Mouse (Mus musculus): ENCODE data around the gene Klhl12. TPM values are rescaled to one million over a fixed set of nuclear protein-coding genes. Genes with fewer than 3 reads are reported as not detected.

The Klhl12 gene
- polyA plus RNA-seq, 1 experiment, result 6.5 TPM

DNA sequence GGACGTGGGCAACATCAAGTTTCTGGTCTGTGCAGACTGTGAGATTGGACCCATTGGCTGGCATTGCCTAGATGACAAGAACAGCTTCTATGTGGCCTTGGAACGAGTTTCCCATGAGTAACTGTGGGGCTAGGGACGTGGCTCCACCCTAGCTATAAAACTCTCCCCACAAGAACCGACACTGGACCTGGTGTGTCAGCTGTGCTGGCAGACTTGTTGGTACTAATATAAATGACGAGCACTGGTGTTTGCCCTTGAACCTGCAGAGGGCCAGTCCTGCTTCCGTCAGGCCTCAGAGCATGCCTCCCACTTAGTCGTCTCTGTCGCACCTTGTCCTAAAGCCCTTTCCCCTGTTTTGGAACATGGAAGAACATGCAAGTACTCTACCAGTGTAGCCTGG, 50.9 kb downstream of the Klhl12 start:
- peaks cover 6% of the 10 kb centered on the region for H3K79me3 ChIP-seq (ENCODE audit: low read depth)
- peaks cover 22% of the 10 kb centered on the region for H3K36me3 ChIP-seq (ENCODE audit: control insufficient read depth, insufficient read depth)
- no peak overlapping the region for H3K4me3 ChIP-seq (ENCODE audit: insufficient read depth, poor library complexity, severe bottlenecking)
- H3ac ChIP-seq (ENCODE audit: control insufficient read depth, insufficient read length, low read depth), result no peak overlapping the region
- TF ChIP-seq MAX (IDR thresholded peaks at IDR 0.05) (no peak), USF1 (IDR thresholded peaks at IDR 0.05; ENCODE audit: low read depth) (no peak), FOSL1 (IDR thresholded peaks at IDR 0.05; ENCODE audit: insufficient read depth, low read length, poor library complexity, severe bottlenecking) (no peak), MYOD1 (IDR thresholded peaks at IDR 0.05; ENCODE audit: control insufficient read depth, insufficient read length, low read depth) (no peak), MYOG (IDR thresholded peaks at IDR 0.05; ENCODE audit: control insufficient read depth, extremely low read depth, insufficient read length) (no peak), CTCF (IDR thresholded peaks at IDR 0.05; ENCODE audit: control insufficient read depth, insufficient read depth, insufficient read length) (no peak), CEBPB (IDR thresholded peaks at IDR 0.05; ENCODE audit: low read depth) (no peak)
- no peaks in the 10 kb centered on the region for H3K27me3 ChIP-seq (ENCODE audit: control insufficient read depth, insufficient read depth, insufficient read length)
- H3K79me2 ChIP-seq (ENCODE audit: control insufficient read depth, insufficient read depth), result peaks cover 20% of the 10 kb centered on the region

DNA sequence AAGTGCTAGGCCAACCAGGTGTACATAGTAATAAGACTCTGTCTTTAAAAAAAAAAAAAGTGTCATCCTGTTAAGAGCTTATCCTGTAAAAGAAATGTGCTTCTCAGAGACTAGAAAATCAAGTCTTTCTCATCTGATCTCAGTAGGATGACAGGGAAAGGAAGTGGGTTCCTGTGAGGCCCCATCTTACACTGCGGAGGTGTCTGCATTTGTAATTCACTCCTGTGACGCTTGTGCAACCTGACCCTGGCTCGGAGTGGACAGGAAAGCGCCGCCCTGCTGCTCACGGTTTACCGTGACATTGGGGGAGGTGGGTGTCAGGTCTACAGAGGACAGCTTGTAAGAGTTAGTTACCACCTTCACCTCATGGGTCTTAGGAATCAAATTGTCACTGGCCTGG, 54.7 kb downstream of the Klhl12 start:
- Histone ChIP-seq H3K79me3 (ENCODE audit: low read depth) (no peaks in the 10 kb centered on the region), H3ac (ENCODE audit: control insufficient read depth, insufficient read length, low read depth) (no peak overlapping the region)

DNA sequence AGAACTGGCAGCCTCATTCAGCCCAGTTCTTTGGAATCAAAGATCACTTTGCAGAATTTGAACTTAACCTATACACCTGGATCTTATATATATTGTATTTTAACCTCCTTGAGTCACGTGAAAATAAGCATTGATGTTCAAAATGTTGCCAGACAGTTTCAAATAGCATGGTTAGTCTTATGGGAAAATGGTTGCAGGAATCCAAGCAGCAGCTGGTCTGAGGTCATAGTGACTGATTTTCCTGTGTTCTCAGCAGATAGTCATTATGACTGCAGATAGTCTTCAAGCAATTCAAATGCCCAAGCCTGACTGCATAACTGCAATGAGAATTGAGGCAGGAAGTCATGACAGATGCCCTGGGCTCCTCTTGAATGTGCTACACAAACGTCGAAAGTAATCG, 56.9 kb downstream of the Klhl12 start:
- peaks cover 13% of the 10 kb centered on the region for H3K36me3 ChIP-seq (ENCODE audit: control insufficient read depth, insufficient read depth)
- H3K27me3 ChIP-seq (ENCODE audit: control insufficient read depth, insufficient read depth, insufficient read length), result no peaks in the 10 kb centered on the region
- H3K4me3 ChIP-seq (ENCODE audit: insufficient read depth, poor library complexity, severe bottlenecking), result no peak overlapping the region
- H3ac ChIP-seq (ENCODE audit: control insufficient read depth, insufficient read length, low read depth), result no peak overlapping the region
- no peaks in the 10 kb centered on the region for H3K79me3 ChIP-seq (ENCODE audit: low read depth)
- no peak for TF ChIP-seq MYOG (IDR thresholded peaks at IDR 0.05; ENCODE audit: control insufficient read depth, extremely low read depth, insufficient read length)
- TF ChIP-seq CEBPB (IDR thresholded peaks at IDR 0.05; ENCODE audit: low read depth), result no peak
- TF ChIP-seq CTCF (IDR thresholded peaks at IDR 0.05; ENCODE audit: control insufficient read depth, insufficient read depth, insufficient read length), result no peak
- no peak for TF ChIP-seq MAX (IDR thresholded peaks at IDR 0.05)
- TF ChIP-seq MYOD1 (IDR thresholded peaks at IDR 0.05; ENCODE audit: control insufficient read depth, insufficient read length, low read depth), result no peak
- TF ChIP-seq FOSL1 (IDR thresholded peaks at IDR 0.05; ENCODE audit: insufficient read depth, low read length, poor library complexity, severe bottlenecking), result no peak
- no peak for TF ChIP-seq USF1 (IDR thresholded peaks at IDR 0.05; ENCODE audit: low read depth)
- no peaks in the 10 kb centered on the region for H3K79me2 ChIP-seq (ENCODE audit: control insufficient read depth, insufficient read depth)

More for the DNA sequence above, 54.7 kb downstream of the Klhl12 start:
- peaks cover 22% of the 10 kb centered on the region for H3K36me3 ChIP-seq (ENCODE audit: control insufficient read depth, insufficient read depth)
- H3K79me2 ChIP-seq (ENCODE audit: control insufficient read depth, insufficient read depth), result no peaks in the 10 kb centered on the region
- TF ChIP-seq CEBPB (IDR thresholded peaks at IDR 0.05; ENCODE audit: low read depth) (no peak), USF1 (IDR thresholded peaks at IDR 0.05; ENCODE audit: low read depth) (no peak), MYOD1 (IDR thresholded peaks at IDR 0.05; ENCODE audit: control insufficient read depth, insufficient read length, low read depth) (no peak), CTCF (IDR thresholded peaks at IDR 0.05; ENCODE audit: control insufficient read depth, insufficient read depth, insufficient read length) (no peak), FOSL1 (IDR thresholded peaks at IDR 0.05; ENCODE audit: insufficient read depth, low read length, poor library complexity, severe bottlenecking) (no peak), MAX (IDR thresholded peaks at IDR 0.05) (no peak), MYOG (IDR thresholded peaks at IDR 0.05; ENCODE audit: control insufficient read depth, extremely low read depth, insufficient read length) (no peak)
- H3K27me3 ChIP-seq (ENCODE audit: control insufficient read depth, insufficient read depth, insufficient read length), result no peaks in the 10 kb centered on the region
- no peak overlapping the region for H3K4me3 ChIP-seq (ENCODE audit: insufficient read depth, poor library complexity, severe bottlenecking)

DNA sequence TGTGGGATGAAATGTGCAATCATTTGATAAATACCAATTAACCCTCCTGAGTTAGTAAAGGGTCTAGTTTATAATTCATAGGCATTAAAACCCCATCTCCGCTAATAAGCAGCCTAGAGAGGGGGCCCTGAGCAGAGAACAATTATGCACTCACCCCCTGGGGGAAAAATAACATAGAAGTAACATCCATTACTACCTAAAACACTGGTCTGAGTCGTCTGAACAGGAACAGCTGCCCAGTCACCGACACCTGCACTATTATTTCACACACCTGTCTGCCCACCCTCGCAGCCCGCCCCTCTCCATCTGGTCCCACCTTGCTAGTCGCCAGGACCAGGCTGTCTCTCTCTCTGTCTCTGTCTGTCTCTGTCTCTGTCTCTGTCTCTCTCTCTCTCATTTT, 57.3 kb downstream of the Klhl12 start:
- no peaks in the 10 kb centered on the region for H3K79me2 ChIP-seq (ENCODE audit: control insufficient read depth, insufficient read depth)
- peaks cover 12% of the 10 kb centered on the region for H3K36me3 ChIP-seq (ENCODE audit: control insufficient read depth, insufficient read depth)
- H3K79me3 ChIP-seq (ENCODE audit: low read depth), result no peaks in the 10 kb centered on the region
- H3K4me3 ChIP-seq (ENCODE audit: insufficient read depth, poor library complexity, severe bottlenecking), result no peak overlapping the region
- no peak for TF ChIP-seq CTCF (IDR thresholded peaks at IDR 0.05; ENCODE audit: control insufficient read depth, insufficient read depth, insufficient read length)
- TF ChIP-seq FOSL1 (IDR thresholded peaks at IDR 0.05; ENCODE audit: insufficient read depth, low read length, poor library complexity, severe bottlenecking), result no peak
- no peak for TF ChIP-seq MYOD1 (IDR thresholded peaks at IDR 0.05; ENCODE audit: control insufficient read depth, insufficient read length, low read depth)
- TF ChIP-seq MYOG (IDR thresholded peaks at IDR 0.05; ENCODE audit: control insufficient read depth, extremely low read depth, insufficient read length), result no peak
- no peak for TF ChIP-seq USF1 (IDR thresholded peaks at IDR 0.05; ENCODE audit: low read depth)
- no peak for TF ChIP-seq MAX (IDR thresholded peaks at IDR 0.05)
- no peak for TF ChIP-seq CEBPB (IDR thresholded peaks at IDR 0.05; ENCODE audit: low read depth)
- no peaks in the 10 kb centered on the region for H3K27me3 ChIP-seq (ENCODE audit: control insufficient read depth, insufficient read depth, insufficient read length)
- H3ac ChIP-seq (ENCODE audit: control insufficient read depth, insufficient read length, low read depth), result no peak overlapping the region

DNA sequence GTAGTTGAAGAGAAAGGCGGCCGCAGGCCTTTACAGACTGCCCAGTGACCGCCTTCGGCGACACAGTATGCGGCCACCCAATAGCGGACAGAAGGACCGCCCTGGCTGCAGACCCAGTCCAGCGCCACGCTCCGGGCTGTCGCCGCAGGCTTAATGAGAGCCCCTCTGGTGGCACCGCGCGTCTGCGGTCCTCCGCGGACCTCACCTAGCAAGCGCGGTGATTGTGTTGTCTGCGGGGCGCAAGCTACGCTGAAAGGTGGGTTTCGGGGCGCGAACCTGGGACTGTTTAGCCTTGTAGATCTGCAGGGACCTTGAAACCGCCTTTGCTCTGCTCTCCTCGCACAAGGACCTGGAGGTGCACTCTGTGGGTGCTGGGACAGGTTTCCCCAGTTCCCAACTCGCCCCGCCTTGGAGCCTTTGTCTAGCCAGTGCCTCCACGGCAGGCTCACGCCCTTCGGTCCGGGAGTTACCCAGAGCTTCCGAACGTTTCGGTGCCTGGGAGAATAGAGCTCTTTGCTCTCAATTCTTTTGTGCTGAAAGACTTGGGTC, 58.1 kb downstream of the Klhl12 start:
- TF ChIP-seq USF1 (IDR thresholded peaks at IDR 0.05; ENCODE audit: low read depth) (no peak), CEBPB (IDR thresholded peaks at IDR 0.05; ENCODE audit: low read depth) (no peak), FOSL1 (IDR thresholded peaks at IDR 0.05; ENCODE audit: insufficient read depth, low read length, poor library complexity, severe bottlenecking) (no peak), MYOG (IDR thresholded peaks at IDR 0.05; ENCODE audit: control insufficient read depth, extremely low read depth, insufficient read length) (no peak), MAX (IDR thresholded peaks at IDR 0.05) (no peak), CTCF (IDR thresholded peaks at IDR 0.05; ENCODE audit: control insufficient read depth, insufficient read depth, insufficient read length) (no peak), MYOD1 (IDR thresholded peaks at IDR 0.05; ENCODE audit: control insufficient read depth, insufficient read length, low read depth) (no peak)
- Histone ChIP-seq H3ac (ENCODE audit: control insufficient read depth, insufficient read length, low read depth) (no peak overlapping the region), H3K4me3 (ENCODE audit: insufficient read depth, poor library complexity, severe bottlenecking) (no peak overlapping the region), H3K79me2 (ENCODE audit: control insufficient read depth, insufficient read depth) (no peaks in the 10 kb centered on the region), H3K36me3 (ENCODE audit: control insufficient read depth, insufficient read depth) (peaks cover 5% of the 10 kb centered on the region), H3K27me3 (ENCODE audit: control insufficient read depth, insufficient read depth, insufficient read length) (no peaks in the 10 kb centered on the region), H3K79me3 (ENCODE audit: low read depth) (no peaks in the 10 kb centered on the region)

Measured in C2C12 (cell line).